Mouse (Mus musculus) liver, postnatal 0 days (tissue): ENCODE results near the gene Gm49416.

Experiments used
- CTCF ChIP-seq: sonication (generic); IDR thresholded peaks from 2 replicates; pipeline ENCODE4 v1.5.1; 2016; ENCODE audit warnings: antibody characterized with exemption, low read depth
- EP300 ChIP-seq: IDR thresholded peaks from 2 replicates; pipeline ENCODE4 v1.6.1; 2016; ENCODE audit warnings: antibody characterized with exemption, low read depth, mild to moderate bottlenecking

GRCm38 (mm10) chr19:8941136-8941514 lies 52.4 kb downstream of the Gm49416 start:
- no peak for TF ChIP-seq CTCF
- TF ChIP-seq EP300: no peak
